Mouse (Mus musculus): ENCODE data around the gene Cpb2.

The Cpb2 gene

DNA sequence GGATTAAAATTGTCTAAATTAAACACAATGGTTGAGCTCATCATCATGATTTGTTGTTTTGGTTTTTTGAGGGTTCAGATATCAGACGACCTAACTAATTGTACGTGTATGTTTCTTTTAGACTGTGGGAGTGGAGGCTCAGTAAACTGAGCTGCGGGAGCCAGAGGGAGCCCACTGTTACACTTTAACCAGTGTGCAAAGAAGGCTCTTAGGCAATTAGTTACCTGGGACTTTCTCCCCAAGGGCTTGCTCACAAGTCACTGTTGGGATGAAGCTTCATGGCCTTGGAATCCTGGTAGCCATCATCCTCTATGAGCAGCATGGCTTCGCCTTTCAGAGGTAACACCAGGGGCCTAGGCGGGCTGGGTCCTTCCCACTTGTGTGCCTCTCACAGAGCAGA lies at the start of gene Cpb2:
Cpb2 (plus strand) TSS at position 201 of the 400 bp plus-strand sequence.
- no peak for DNase-seq (ENCODE audit: low spot score)

DNA sequence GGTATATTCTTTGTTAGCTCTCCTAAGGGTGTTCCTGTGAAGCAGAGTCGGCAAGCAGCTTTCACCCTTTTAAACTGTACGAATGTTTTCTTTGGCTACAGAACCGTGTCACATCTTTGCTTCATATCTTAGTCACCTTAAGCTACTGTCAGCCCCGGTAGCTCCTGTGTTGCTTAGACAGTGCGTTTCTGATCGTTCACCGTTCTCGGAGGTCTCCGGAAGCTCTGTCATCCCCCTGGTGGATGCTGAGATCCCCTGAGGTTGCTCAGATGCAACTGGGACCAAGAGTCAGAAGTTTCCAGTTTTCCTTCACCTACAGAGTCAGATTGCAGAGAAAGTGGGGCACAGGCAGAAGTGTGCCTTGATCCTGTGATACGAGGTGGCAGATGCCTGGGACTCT lies 49.7 kb upstream of the Cpb2 start:
- no peak for DNase-seq (ENCODE audit: low spot score)

DNA sequence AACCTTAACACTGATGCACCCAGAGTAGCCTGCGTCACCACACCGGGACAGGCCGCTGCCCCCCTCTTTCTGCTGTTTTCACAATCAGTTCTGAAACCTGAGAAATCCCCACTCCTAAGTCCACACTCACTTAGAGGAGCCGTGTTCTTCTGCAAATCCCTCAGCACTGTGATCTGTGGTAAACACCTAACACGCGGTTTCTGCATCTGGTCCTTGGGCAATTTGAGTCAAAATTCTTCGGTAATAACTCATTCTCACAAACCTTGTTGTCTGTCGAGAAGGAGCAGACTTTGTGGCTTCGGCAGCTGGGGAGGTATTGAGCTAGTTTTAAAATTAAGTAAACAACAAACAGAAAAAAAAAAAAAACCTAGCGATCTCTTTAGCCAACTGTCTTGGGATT lies 49.2 kb upstream of the Cpb2 start:
- no peak for DNase-seq (ENCODE audit: low spot score)

DNA sequence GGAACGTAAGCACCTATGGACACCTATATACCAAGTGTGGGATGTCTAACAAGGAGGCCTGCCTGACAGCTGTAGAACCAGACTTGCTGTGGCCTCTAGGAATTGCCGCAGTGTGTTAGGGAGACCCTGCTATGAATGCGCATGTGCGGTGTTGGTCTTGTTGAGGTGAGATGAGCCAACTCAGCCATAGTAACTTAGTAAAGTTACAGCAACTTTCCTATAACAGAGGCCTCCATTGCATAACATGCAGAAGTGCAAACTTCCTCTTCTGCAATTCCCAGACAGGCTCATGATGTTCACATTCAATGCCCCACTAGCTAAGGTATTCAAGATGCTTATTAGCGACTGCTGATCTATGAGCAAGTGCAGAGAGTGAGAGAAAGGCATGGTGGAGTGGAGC lies 46.6 kb upstream of the Cpb2 start:
- no peak for DNase-seq (ENCODE audit: low spot score)

DNA sequence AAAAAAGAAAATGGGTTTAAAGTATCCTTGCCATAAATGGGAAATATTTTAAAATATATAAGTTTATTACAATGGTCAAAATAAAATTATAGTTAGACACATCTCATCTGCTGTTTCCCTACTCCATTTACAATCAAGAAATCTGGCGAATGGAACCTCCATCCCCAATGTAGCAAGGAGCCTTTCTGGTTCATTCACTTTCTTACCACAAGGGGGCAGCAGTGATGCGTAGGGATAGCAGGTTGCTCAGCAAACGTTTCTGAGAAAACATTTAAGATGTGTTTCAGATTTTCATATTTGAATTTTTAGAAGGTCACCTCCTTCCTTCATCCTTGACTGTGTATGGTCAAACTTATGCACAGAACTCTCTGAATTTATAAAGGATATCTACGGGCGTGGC lies 45.1 kb upstream of the Cpb2 start:
- peak; percentile 83 for DNase-seq (ENCODE audit: low spot score)

DNA sequence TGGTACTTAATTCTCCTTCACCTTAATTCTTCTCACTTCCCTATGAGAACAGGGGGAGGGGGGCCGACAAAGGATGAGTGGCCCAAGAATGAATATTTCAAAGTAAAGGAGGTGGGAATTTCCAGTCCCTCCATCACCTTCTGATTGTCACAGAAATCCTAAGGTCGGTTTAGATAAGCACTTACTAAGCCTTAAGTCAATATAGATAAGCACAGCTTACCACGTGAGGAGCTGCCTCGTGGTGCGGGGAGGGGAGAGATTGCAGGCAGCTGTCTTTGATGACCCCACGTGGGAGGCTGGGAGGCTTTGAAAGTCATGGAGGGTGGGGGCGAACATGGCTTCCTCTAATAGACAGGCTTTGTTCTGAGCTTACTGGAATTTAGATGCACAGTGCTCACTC lies 44.4 kb upstream of the Cpb2 start:
- no peak for DNase-seq (ENCODE audit: low spot score)

DNA sequence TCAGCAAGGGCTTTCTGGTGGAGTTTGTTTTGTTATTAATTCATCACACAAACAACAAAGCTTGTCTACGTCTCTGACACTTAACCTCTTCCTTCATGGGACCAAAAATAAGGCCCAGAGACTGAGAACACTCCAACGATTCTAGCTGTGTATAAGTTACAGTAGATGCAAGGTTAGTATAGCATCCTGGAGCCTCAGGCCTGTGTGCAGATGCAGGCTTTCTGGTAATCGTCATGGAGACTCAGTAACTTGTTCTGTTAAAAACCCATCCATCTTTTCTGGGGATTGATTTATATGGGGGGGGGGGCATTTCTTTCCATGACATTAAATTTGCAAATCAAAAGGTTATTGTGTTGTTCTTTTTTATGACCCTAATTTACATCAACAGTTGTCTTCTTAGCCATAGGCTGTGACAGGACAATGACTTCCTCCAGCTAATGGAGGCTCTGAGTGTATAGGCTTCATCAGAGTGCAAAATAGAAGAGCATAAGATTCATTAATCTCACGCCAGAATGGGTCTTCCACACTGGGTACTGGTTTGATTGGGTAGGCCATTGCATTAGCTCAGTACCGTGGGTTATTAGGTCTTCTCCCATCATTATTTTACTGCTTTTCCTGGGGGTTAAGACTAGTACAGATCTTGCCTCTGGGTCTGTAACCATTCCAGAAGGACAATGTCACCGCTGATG lies 36.6 kb upstream of the Cpb2 start:
- no peak for DNase-seq (ENCODE audit: low spot score)

DNA sequence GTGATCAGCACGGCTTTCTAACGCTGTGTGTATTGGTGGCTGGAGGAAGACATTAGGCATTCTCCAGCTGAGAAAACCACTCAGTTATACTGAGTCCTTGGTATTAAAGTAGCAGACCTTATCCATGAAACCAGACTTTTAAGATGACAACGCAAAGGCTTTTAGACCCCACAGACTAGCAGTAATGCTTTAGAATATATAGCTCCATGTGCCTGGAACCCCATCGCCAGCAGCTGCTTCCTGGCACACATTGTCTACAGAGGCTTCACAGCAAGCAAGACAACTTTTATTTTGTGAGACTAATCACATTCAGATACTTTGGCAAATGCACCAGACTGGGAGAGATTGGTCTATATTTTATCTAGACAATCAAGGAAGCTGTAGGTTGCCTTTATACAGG lies 35.8 kb upstream of the Cpb2 start:
- DNase-seq (ENCODE audit: low spot score), result no peak

DNA sequence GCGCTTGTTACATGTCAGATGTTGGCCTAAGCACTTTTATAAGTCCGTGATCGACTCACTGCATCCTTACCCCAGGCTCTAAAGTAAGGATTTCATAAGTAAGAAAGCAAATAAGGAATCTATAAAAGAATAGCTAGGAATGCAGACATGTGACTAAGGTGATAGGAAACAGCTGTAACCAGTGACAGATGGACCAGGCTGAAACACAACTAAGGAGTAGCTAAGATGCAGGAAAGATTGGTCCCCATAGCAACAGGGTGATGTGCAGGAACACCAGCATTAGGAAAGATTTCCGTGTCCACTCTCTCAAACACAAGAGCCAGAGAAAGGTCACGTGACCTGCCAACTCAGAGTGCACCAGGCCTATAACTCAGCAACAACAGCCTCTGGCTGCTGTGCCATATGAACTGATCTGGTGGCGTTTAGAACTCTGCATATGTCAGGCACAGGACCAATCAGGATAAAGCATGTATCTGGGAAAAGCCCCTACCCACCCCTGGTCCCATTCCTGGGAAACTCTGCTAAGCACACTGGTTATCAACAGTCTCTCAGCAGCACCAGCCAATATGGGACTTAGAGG lies 33.4 kb upstream of the Cpb2 start:
- DNase-seq (ENCODE audit: low spot score), result no peak

DNA sequence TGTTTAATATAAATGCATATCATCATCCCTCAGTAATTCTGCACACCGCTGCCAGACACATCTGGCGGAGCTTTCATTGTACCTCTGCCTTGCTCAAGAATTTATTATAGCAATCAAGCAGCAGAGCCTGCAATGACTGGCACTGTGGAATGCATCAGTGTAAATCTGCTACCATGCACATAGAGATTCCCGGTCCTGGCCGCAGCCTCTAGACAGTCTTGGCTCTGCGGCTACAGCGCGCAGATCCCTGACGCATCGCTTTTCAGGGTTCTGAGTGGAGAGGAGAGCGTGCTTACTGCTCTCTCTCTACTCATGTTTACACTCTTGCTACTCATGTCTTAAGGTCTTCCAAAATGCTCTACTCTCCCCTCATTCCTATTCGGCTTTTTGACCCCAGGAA lies 28.3 kb upstream of the Cpb2 start:
- DNase-seq (ENCODE audit: low spot score), result no peak

DNA sequence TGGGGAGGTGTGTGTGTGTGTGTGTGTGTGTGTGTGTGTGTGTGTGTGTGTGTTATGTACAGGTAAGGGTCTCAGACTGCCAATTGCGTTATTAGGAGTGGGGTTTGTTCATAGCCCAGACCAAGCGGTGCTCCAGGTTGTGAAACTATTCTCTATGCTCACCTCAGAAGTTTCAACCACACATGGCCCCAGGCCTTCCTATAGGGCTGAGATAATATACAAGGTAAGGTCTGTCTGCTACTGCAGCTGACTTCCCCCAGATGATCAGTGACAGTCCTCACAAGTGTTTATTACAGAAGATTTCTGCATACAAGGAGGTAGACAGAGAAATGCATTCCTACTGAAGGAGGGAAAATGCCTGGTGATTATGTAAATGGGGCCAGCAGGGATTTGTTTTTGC lies 23.2 kb upstream of the Cpb2 start:
- no peak for DNase-seq (ENCODE audit: low spot score)

DNA sequence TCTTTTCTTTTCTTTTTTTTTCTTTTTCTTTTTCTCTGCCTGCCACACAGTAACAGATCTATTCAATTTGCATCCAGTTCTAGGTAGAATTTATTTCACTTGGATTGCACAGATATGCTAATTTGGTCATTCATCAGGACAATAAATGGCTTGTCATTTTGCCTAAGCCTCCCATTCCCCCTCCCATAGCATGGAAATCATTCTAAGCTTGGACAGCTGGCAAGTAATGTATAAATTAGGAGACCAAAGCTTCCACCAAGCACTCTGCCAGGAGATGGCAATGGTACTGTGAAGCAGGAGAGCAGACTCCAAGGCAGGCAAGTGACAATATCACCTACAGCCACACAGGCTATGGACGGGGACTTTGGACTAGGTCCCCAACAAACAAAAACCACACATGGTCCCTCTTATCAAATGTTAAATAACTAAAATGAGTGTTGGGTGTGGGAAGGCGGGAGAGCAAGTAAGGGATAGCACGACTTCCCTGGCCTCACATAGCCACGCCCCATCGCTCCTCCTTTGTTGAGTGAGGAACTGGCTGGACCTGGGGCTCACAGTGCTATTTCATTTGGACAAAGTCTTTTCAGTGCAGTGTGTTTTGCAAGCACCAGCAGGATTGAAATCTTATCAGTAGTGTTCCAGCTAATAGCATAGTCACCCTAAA lies 22.7 kb upstream of the Cpb2 start:
- no peak for DNase-seq (ENCODE audit: low spot score)

DNA sequence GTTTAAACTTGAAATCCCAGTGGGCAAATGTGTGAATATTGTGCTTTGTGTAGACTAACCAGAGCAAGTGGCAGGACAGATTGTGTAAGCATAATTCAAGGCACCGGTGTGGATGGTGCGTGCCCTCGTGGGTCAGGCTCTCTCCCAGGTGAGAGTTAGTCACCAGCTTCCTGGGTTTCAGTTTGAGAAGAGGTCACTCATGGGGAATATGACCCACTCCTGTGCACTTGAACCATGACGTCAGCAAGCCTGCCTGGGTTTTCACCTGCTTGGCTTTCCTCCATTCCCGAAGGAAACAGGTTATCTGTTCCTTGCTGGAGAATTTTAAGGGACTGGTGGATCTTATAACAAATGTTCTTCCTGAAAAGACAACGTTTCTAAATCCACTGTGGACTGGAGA lies 19.7 kb upstream of the Cpb2 start:
- DNase-seq (ENCODE audit: low spot score), result no peak

DNA sequence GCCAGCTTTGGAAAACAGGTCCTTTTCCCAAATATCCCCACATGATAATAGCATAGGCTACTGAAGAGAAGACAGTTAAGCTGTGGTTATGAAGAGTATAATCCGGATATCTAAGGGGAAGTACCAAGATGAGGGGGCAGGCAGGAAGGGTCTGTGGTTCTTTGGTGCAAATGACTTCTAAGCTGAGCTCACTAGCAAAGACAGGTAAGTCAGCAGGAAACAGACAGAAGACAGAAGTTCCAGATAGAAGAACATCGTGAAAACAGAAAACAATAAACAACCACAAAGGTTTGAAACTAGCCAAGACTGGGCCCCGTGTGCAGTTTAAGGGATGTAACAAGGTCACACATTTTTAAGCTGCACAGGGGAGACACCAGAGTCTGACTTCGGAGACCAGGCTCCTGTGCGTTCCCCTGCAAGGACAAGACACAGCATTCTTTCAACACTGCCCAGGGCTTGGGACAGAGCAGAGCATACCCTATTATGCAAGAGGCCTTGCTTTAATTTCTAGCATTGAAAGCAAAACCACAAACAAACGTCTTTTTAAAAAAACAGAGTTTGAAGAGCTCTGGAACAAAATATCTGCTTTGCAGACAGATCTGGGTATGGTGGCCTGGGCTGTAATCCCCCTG lies 14.5 kb upstream of the Cpb2 start:
- no peak for DNase-seq (ENCODE audit: low spot score)

DNA sequence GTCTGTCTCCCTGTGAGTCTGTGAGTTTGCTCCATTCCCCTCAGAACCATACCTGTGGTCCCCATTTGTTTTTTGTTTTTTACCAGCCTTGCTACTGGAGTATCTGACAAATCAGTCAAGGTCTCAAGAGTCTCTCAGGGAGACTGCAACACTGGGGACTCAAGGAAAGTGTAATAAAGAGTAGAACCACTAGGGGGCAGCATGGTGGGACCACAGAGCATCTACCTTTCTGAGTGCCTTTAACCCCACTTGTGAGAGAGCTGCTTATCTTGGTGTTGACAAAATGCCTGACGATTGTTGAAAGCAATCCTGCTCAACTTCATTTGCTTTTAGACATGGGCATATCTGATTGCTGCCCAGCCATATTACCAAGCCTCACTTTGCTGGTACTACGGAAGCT lies 12.3 kb upstream of the Cpb2 start:
- no peak for DNase-seq (ENCODE audit: low spot score)

DNA sequence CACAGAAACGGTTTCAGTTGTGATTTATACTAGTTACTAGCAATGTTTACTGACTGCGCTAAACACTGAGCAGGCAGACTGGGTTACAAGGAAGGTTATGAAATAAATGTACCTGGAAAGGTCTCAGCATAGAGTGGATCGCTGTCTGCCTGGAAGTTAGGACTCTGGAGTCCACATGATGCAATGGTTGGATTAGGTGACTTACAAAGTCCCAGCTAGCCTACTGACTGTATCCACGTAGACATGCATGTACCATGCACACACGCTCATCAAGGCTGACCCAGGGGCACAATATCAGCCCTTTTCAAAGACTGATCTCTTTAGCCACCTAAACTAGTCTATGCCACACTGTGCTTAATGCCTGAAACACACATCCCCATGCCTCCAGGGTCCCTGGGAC lies 9.0 kb upstream of the Cpb2 start:
- DNase-seq (ENCODE audit: low spot score), result no peak

DNA sequence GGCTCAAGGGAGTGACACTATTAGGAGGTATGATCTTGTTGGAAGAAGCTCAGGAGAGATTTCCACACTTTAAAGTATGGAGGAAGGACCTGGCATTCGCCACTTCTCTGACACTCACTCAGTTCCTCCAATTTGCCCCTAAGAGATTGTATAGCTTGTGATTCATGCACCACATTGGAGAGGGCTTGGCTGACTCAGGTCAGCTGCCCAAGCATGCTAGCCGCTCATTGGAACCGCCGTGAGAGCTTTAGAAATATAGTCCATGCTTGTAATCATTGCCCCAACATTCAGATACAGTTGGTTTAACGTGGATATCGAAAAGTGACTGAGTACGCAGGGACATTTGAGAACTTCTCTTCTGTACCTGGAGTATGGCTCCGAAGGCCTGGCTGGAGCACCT lies 6.5 kb upstream of the Cpb2 start:
- DNase-seq (ENCODE audit: low spot score), result no peak

DNA sequence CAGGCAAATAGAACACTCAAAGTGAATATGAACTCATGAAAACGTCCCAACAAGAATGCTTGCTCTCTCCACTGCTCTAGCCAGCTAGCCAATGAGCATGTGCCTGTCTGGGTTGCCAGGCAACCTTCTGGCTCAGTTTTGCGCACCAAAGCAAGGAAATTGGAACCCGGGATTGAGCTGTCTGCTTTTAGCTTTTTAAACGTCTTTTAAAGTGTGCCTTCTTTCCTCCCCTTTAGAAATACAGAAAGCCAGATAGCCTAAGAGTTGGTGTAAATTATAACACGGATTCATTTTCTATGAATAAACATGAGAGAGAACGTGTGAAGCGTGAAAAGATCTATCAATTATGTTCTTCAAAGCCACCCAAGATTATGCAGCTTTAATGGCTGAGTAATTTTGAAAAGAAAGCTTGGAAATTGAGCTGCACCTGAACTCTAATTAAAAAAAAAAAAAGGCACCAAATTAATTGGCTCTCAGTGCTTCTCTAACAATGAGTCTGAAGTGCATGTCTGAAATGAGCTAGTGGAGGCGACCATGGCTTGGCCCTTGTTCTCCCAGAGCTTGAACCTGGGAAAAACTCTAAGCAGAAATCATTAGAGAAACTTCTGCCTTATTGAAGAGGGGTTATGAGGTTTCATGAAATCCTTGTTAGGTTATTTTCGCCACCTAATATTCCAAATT lies 6.0 kb upstream of the Cpb2 start:
- DNase-seq (ENCODE audit: low spot score), result no peak

DNA sequence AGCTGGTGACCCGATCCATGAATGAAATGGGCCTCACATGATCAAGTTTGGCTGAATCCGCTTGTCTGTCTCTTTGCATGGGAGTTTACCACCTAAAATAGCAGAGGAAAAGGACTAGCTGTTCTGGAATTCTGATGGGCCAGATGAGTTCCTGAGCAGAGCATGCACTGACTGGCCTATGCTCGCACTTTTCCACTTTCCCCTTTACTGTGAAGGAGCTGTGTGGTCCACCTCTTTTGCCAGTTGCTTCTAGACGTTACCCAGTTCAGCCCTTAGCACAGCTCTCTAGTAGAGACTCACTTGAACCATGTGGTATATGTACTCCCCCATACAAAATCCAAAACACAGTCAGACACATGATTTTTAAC lies 5.5 kb upstream of the Cpb2 start:
- DNase-seq (ENCODE audit: low spot score), result no peak

DNA sequence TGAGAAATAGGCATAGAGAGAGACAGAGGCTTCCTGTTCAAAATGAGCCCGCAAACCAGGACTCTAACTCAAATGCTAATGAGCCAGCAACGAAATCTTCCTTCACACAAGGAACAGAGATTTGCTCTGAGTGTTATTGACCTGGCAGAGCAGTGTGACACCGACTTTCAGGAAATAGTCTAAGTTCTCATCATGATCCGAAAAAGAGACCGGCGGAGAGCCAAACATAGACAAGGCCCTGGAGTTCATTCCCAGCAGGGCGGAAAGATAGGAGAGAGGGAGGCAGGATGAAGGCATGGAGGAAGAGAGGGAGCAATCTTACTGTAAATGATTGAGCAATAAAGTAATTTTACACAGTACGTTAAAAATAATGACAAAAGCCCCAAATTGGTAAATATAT lies 5.0 kb upstream of the Cpb2 start:
- DNase-seq (ENCODE audit: low spot score), result no peak

DNA sequence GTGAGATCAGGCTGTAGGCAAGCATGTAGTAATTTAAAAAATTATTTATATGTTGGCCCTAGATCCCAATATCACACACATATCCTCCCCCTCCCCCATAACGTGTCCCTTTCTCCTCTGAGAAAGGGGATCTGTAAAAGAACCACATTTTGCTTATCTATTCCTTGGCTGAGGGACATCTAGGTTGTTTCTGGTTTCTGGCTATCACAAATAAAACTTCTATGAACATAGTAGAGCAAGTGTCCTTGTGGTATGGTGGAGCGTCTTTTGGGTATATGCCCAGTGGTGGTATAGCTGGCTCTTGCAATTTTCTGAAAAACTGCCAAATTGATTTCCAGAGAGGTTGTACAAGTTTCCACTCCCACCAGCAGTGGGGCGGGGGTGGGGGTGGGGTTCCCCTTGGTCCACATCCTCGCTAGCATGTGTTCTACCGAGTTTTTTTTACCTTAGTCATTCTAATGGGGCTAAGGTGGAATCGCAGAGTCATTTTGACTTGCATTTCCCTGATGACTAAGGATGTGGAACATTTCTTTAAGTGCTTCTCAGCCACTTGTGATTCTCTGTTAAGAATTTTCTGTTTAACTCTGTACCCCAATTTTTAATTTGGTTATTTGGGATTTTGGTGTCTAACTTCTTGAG lies 3.9 kb upstream of the Cpb2 start:
- no peak for DNase-seq (ENCODE audit: low spot score)
